Mouse (Mus musculus) spleen, adult 2 months (tissue): ENCODE results near the gene Ppp1r1b. TPM values are rescaled to one million over a fixed set of nuclear protein-coding genes. Genes with fewer than 3 reads are reported as not detected.
"Not testable (repeated sequence)": the region's sequence is repeated elsewhere in the genome, so short reads cannot be mapped to it uniquely, and the experiment has no call there.

Experiments
- DNase-seq, 2 experiments: peaks; one replicate each; pipeline versions ENCODE4 v3.0.0 to v3.0.0-alpha.2; 2012 to 2021; ENCODE audit warnings: low spot score in 2 of 2, low read depth in 1 of 2
- H3K27ac ChIP-seq: fragments of 200-500 bp; 2 replicates; pipeline ENCODE4 v1.5.1; 2012; ENCODE audit warnings: low read length, inconsistent platforms; ENCODE audit not compliant: insufficient read depth
- H3K27me3 ChIP-seq: fragments of 200-500 bp; 2 replicates; pipeline ENCODE4 v1.6.1; 2012; ENCODE audit warnings: mild to moderate bottlenecking, moderate library complexity, low read length, inconsistent platforms; ENCODE audit not compliant: control insufficient read depth, insufficient read depth
- H3K36me3 ChIP-seq: fragments of 200-500 bp; 2 replicates; pipeline ENCODE4 v1.6.1; 2012; ENCODE audit warnings: mild to moderate bottlenecking, low read length, inconsistent platforms; ENCODE audit not compliant: control insufficient read depth, insufficient read depth
- H3K4me1 ChIP-seq: fragments of 200-500 bp; 2 replicates; pipeline ENCODE4 v1.6.1; 2011; ENCODE audit warnings: inconsistent platforms; ENCODE audit not compliant: control insufficient read depth, insufficient read depth, insufficient read length
- H3K4me3 ChIP-seq: fragments of 200-500 bp; 2 replicates; pipeline ENCODE4 v1.5.1; 2011; ENCODE audit warnings: mild to moderate bottlenecking, inconsistent platforms; ENCODE audit not compliant: insufficient read depth, insufficient read length; ENCODE audit errors: extremely low read depth
- CTCF ChIP-seq: fragments of 200-500 bp; IDR thresholded peaks from 2 replicates; pipeline ENCODE4 v1.5.1; 2011; ENCODE audit warnings: mild to moderate bottlenecking, inconsistent platforms; ENCODE audit not compliant: insufficient read depth, insufficient read length, insufficient replicate concordance; ENCODE audit errors: extremely low read depth
- POLR2A ChIP-seq: fragments of 200-500 bp; IDR thresholded peaks from 2 replicates; pipeline ENCODE4 v1.6.1; 2011; ENCODE audit warnings: low read depth, low read length, inconsistent platforms
- WGBS: fragments of 180-500 bp; shearing (Covaris S2); methylation state at CpG from one replicate; pipeline ENCODE4 v1.1.7; 2018; 5-methylcytosine and 5-hydroxymethylcytosine counted together
- polyA plus RNA-seq: library from polyadenylated mRNA; depleted of rRNA; stranded (reverse); fragments of >200 nt; gene quantifications from 2 replicates; pipeline ENCODE4 v1.2.3, GENCODE M21; 2012

Ppp1r1b gene
- polyA plus RNA-seq, 1 experiment: 0.44 TPM

DNA sequence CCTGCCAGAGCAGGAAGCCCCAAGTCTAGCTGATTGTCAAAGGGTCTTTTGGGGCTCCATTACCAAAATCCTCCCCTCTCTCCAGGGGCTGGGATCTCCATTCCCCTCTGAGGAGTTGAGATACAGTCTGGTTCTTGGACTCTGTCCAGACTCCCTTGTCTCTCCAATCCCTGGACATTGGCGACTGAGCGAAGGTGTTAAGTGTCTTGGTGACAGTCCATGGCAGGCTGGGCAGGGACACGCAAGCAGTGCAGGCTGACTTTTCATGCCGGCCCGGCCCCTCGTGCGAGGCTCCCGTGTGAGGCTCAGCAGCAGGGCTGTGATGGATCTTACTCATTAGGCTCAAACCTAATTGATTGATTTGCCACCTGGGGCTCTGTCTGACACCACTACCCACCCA is 26.1 kb downstream of the Ppp1r1b start:
- no peak overlapping the region for H3K27ac ChIP-seq
- no peaks in the 10 kb centered on the region for H3K4me1 ChIP-seq
- no peaks in the 10 kb centered on the region for H3K27me3 ChIP-seq
- peaks cover 42% of the 10 kb centered on the region for H3K36me3 ChIP-seq
- no peak overlapping the region for H3K4me3 ChIP-seq
- no peak for TF ChIP-seq POLR2A
- TF ChIP-seq CTCF: no peak
- WGBS: 94% methylated on average over 8 of the region's 8 CpGs
- no peak for DNase-seq

DNA sequence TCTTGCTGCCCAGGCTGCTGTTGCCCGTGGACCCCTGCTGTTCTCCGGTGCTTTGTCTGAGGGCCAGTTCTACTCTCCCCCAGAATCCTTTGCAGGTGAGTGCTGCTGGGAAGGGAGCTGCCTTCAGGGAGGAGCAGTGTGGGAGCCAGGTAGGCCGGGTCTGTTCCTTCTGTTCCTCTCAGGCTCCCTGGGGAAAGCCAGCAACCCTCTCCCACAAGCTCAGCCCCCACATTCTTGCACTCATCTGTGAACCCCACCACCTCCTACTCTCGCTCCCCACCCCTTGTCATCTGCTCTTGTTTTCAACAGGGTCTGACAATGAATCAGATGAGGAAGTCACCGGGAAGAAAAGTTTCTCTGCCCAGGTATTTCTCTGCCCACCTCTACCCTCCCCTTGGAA is 28.6 kb downstream of the Ppp1r1b start:
- Histone ChIP-seq H3K4me1 (no peaks in the 10 kb centered on the region), H3K36me3 (peaks cover 53% of the 10 kb centered on the region), H3K27me3 (no peaks in the 10 kb centered on the region), H3K4me3 (no peak overlapping the region), H3K27ac (no peak overlapping the region)
- TF ChIP-seq POLR2A: no peak
- TF ChIP-seq CTCF: no peak
- DNase-seq: no peak
- WGBS: 91% methylated on average over 5 of the region's 5 CpGs

DNA sequence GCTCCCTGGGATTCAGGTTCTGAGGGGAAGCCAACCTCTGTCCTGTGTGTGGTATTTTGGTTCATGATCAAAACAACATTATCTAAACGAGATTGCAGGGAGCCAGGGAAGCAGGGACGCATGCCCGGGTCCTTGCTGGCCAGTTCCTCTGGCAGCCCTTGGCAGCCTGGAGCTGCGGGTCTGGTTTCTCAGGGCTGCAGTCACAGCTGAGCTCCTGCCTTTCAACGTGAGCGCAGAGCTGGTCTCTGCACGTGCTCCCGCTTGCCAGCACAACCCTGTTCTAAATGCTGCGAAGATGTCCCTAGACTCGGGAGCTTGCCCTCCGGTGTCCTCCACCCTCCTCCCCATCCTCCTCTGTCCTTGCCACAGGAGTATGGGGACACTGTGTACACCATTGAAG is 29.6 kb downstream of the Ppp1r1b start:
- no peak for DNase-seq
- H3K27me3 ChIP-seq: no peaks in the 10 kb centered on the region
- H3K4me3 ChIP-seq: no peak overlapping the region
- H3K27ac ChIP-seq: no peak overlapping the region
- WGBS: 87% methylated on average over 11 of the region's 11 CpGs
- H3K4me1 ChIP-seq: no peaks in the 10 kb centered on the region
- TF ChIP-seq CTCF: no peak
- no peak for TF ChIP-seq POLR2A
- H3K36me3 ChIP-seq: peaks cover 53% of the 10 kb centered on the region

DNA sequence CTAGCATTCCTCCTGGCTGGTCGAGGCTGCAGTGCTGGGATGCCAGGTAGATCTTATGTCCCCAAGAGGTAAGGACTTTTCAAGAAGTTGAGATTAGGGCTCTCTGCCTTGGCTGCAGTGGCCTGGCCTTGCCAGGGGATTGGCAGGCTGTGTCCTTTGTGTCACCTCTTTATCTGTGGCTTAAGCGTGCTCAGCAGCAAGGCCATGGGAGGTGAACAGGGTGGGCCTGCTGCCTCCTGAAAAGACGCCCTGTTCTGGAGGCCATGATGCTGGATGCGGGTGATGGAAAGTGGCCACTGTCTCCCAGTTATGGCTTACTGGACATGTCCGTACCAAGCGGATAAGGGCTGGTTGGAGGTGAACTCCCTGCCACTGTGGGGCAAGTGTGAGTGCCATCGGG is 31.2 kb downstream of the Ppp1r1b start:
- DNase-seq: no peak
- no peak overlapping the region for H3K27ac ChIP-seq
- H3K4me3 ChIP-seq: no peak overlapping the region
- TF ChIP-seq POLR2A (no peak), CTCF (no peak)
- no peaks in the 10 kb centered on the region for H3K27me3 ChIP-seq
- peaks cover 50% of the 10 kb centered on the region for H3K36me3 ChIP-seq
- H3K4me1 ChIP-seq: no peaks in the 10 kb centered on the region
- 90% methylated on average over 7 of the region's 7 CpGs for WGBS

DNA sequence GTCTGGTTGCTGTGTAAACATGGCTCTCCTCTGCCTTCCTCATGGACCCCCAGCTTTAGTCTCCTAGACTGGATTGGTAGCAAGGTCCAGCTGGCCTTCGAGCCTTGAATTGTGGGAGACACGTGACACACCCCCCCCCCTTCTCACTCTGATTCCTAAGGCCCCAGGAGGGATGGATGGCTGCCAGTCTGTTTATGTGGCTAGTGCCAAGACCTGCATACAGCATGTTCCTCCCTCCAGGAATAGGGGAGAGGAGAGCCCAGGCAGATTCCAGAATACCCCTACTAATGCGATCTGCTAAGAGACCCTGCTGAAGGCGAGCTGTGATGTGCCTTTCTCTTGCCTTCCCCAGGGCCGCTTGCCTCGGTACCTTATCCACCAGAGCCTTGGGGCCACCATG is 31.9 kb downstream of the Ppp1r1b start:
- H3K27ac ChIP-seq: no peak overlapping the region
- peaks cover 45% of the 10 kb centered on the region for H3K36me3 ChIP-seq
- DNase-seq: no peak
- no peak overlapping the region for H3K4me3 ChIP-seq
- TF ChIP-seq POLR2A (no peak), CTCF (no peak)
- no peaks in the 10 kb centered on the region for H3K4me1 ChIP-seq
- no peaks in the 10 kb centered on the region for H3K27me3 ChIP-seq
- 95% methylated on average over 6 of the region's 6 CpGs for WGBS

DNA sequence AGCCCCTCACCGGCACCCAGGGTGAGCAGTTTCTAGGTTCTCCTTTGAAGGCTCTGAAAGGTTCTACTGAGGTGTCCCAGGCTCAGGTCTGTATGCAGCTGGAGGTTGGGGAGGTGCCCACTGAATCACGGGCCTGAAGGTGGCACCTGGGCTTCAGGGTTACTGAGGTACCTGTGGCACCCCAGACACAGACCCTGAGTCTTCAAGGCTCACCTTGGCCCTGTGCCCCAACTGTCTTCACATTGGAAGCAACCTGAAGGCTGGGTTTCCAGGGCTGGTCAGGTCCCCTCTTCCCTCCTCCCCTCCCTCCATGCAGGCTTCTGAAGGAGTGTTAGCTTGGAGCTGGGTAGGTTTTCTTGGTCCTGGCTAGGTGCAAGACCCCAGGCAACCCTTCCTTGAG is 33.4 kb downstream of the Ppp1r1b start:
- TF ChIP-seq POLR2A (no peak), CTCF (no peak)
- WGBS: 92% methylated on average over 2 of the region's 2 CpGs
- Histone ChIP-seq H3K27me3 (no peaks in the 10 kb centered on the region), H3K27ac (no peak overlapping the region), H3K4me3 (no peak overlapping the region), H3K4me1 (no peaks in the 10 kb centered on the region), H3K36me3 (peaks cover 33% of the 10 kb centered on the region)
- no peak for DNase-seq

DNA sequence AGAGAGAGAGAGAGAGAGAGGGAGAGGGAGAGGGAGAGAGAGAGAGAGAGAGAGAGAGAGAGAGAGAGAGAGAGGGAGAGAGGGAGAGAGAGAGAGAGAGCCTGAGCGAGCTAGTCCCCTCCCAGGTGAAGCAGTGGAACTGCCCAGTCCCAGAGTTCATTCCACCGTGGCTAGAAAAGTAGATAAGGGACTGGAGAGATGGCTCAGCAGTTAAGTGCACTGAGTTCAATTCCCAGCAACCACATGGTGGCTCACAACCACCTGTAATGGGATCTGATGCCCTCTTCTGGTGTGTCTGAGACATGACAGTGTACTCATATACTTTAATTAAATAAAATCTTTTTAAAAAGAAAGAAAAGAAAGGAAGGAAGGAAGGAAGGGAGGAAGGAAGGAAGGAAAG is 34.2 kb downstream of the Ppp1r1b start:
- 60% methylated on average over 2 of the region's 2 CpGs for WGBS
- H3K27me3 ChIP-seq, DNase-seq, H3K4me3 ChIP-seq, H3K27ac ChIP-seq, H3K4me1 ChIP-seq: not testable (repeated sequence)
- peaks cover 26% of the 10 kb centered on the region for H3K36me3 ChIP-seq
